Mouse (Mus musculus): ENCODE measurements at regions not wholly inside any gene's neighbourhood (a gene's known extent, or its start where the extent isn't known, plus 50 kb on each side); places are given as distances from the start of the nearest gene placed in this dataset.
A peak's percentile ranks its signal among the peaks of the same experiment; 100 is the strongest.

GRCm38 (mm10) chr10:14333344-14333743 lies 212.1 kb downstream of the Adgrg6 start:
- Histone ChIP-seq H3K4me1 (ENCODE audit: control insufficient read depth, insufficient read depth, low read length) (peaks cover 3% of the 10 kb centered on the region; the same call in 1 of the 2 replicates), H3K27me3 (ENCODE audit: control insufficient read depth, insufficient read depth, low read length) (no peaks in the 10 kb centered on the region), H3K36me3 (ENCODE audit: control insufficient read depth, insufficient read depth, low read length) (no peaks in the 10 kb centered on the region), H3K9me3 (ENCODE audit: control insufficient read depth, low read length) (no peaks in the 10 kb centered on the region), H3K4me3 (ENCODE audit: low read length) (no peak overlapping the region), H3K27ac (ENCODE audit: low read depth, low read length) (no peak overlapping the region), H3K4me2 (replicated peaks; ENCODE audit: low read depth, low read length) (no peak overlapping the region), H3K9ac (ENCODE audit: low read depth, low read length) (no peak overlapping the region)
- WGBS = 69% methylated on average over 4 of the region's 4 CpGs
- no peak for ATAC-seq (ENCODE audit: low FRiP score, low TSS enrichment)

GRCm38 (mm10) chr10:14332688-14333117 lies 212.8 kb downstream of the Adgrg6 start:
- Histone ChIP-seq H3K27me3 (ENCODE audit: control insufficient read depth, insufficient read depth, low read length) (no peaks in the 10 kb centered on the region), H3K27ac (ENCODE audit: low read depth, low read length) (no peak overlapping the region), H3K4me3 (ENCODE audit: low read length) (no peak overlapping the region), H3K9me3 (ENCODE audit: control insufficient read depth, low read length) (no peaks in the 10 kb centered on the region), H3K4me1 (ENCODE audit: control insufficient read depth, insufficient read depth, low read length) (peaks cover 3% of the 10 kb centered on the region; the same call in 1 of the 2 replicates), H3K4me2 (replicated peaks; ENCODE audit: low read depth, low read length) (no peak overlapping the region), H3K9ac (ENCODE audit: low read depth, low read length) (no peak overlapping the region), H3K36me3 (ENCODE audit: control insufficient read depth, insufficient read depth, low read length) (no peaks in the 10 kb centered on the region)
- WGBS = 29% methylated on average over 4 of the region's 4 CpGs
- 0 out of 2 replicates have a peak, but pooled peaks have one; percentile 35 for ATAC-seq (ENCODE audit: low FRiP score, low TSS enrichment)

GRCm38 (mm10) chr10:14328846-14329245 lies 216.6 kb downstream of the Adgrg6 start:
- Histone ChIP-seq H3K9me3 (ENCODE audit: control insufficient read depth, low read length) (no peaks in the 10 kb centered on the region), H3K27me3 (ENCODE audit: control insufficient read depth, insufficient read depth, low read length) (no peaks in the 10 kb centered on the region), H3K36me3 (ENCODE audit: control insufficient read depth, insufficient read depth, low read length) (no peaks in the 10 kb centered on the region), H3K27ac (ENCODE audit: low read depth, low read length) (no peak overlapping the region), H3K4me1 (ENCODE audit: control insufficient read depth, insufficient read depth, low read length) (peaks cover 3% of the 10 kb centered on the region; the same call in 1 of the 2 replicates), H3K9ac (ENCODE audit: low read depth, low read length) (no peak overlapping the region), H3K4me3 (ENCODE audit: low read length) (no peak overlapping the region), H3K4me2 (replicated peaks; ENCODE audit: low read depth, low read length) (no peak overlapping the region)
- WGBS = 68% methylated on average over 2 of the region's 2 CpGs
- no peak for ATAC-seq (ENCODE audit: low FRiP score, low TSS enrichment)

GRCm38 (mm10) chr10:14326229-14326628 lies 219.2 kb downstream of the Adgrg6 start:
- H3K4me1 ChIP-seq (ENCODE audit: control insufficient read depth, insufficient read depth, low read length) = no peaks in the 10 kb centered on the region
- H3K4me3 ChIP-seq (ENCODE audit: low read length) = no peak overlapping the region
- no peaks in the 10 kb centered on the region for H3K9me3 ChIP-seq (ENCODE audit: control insufficient read depth, low read length)
- no peak overlapping the region for H3K4me2 ChIP-seq (replicated peaks; ENCODE audit: low read depth, low read length)
- no peak overlapping the region for H3K27ac ChIP-seq (ENCODE audit: low read depth, low read length)
- 89% methylated on average over 6 of the region's 6 CpGs for WGBS
- no peaks in the 10 kb centered on the region for H3K27me3 ChIP-seq (ENCODE audit: control insufficient read depth, insufficient read depth, low read length)
- no peaks in the 10 kb centered on the region for H3K36me3 ChIP-seq (ENCODE audit: control insufficient read depth, insufficient read depth, low read length)
- H3K9ac ChIP-seq (ENCODE audit: low read depth, low read length) = no peak overlapping the region
- no peak for ATAC-seq (ENCODE audit: low FRiP score, low TSS enrichment)

- H3K4me3 ChIP-seq (ENCODE audit: low read length) = no peak overlapping the region
- H3K4me1 ChIP-seq (ENCODE audit: control insufficient read depth, insufficient read depth, low read length) = no peaks in the 10 kb centered on the region
- H3K9me3 ChIP-seq (ENCODE audit: control insufficient read depth, low read length) = no peaks in the 10 kb centered on the region
- ATAC-seq (ENCODE audit: low FRiP score, low TSS enrichment) = no peak
- WGBS = 8% methylated on average over 4 of the region's 4 CpGs
- no peaks in the 10 kb centered on the region for H3K27me3 ChIP-seq (ENCODE audit: control insufficient read depth, insufficient read depth, low read length)
- no peaks in the 10 kb centered on the region for H3K36me3 ChIP-seq (ENCODE audit: control insufficient read depth, insufficient read depth, low read length)
- H3K4me2 ChIP-seq (replicated peaks; ENCODE audit: low read depth, low read length) = no peak overlapping the region
- no peak overlapping the region for H3K27ac ChIP-seq (ENCODE audit: low read depth, low read length)
- H3K9ac ChIP-seq (ENCODE audit: low read depth, low read length) = no peak overlapping the region
Measured at GRCm38 (mm10) chr10:14321503-14321902, 224.0 kb downstream of the Adgrg6 start.

- Histone ChIP-seq H3K4me3 (ENCODE audit: low read length) (no peak overlapping the region), H3K9ac (ENCODE audit: low read depth, low read length) (no peak overlapping the region), H3K4me1 (ENCODE audit: control insufficient read depth, insufficient read depth, low read length) (no peaks in the 10 kb centered on the region), H3K36me3 (ENCODE audit: control insufficient read depth, insufficient read depth, low read length) (no peaks in the 10 kb centered on the region), H3K27ac (ENCODE audit: low read depth, low read length) (no peak overlapping the region), H3K4me2 (replicated peaks; ENCODE audit: low read depth, low read length) (no peak overlapping the region), H3K9me3 (ENCODE audit: control insufficient read depth, low read length) (no peaks in the 10 kb centered on the region), H3K27me3 (ENCODE audit: control insufficient read depth, insufficient read depth, low read length) (no peaks in the 10 kb centered on the region)
- ATAC-seq (ENCODE audit: low FRiP score, low TSS enrichment) = no peak
- WGBS = 91% methylated on average over 7 of the region's 7 CpGs
Measured at GRCm38 (mm10) chr10:14315232-14315631, 230.2 kb downstream of the Adgrg6 start.

- Histone ChIP-seq H3K9ac (ENCODE audit: low read depth, low read length) (no peak overlapping the region), H3K27ac (ENCODE audit: low read depth, low read length) (no peak overlapping the region), H3K27me3 (ENCODE audit: control insufficient read depth, insufficient read depth, low read length) (no peaks in the 10 kb centered on the region), H3K4me1 (ENCODE audit: control insufficient read depth, insufficient read depth, low read length) (no peaks in the 10 kb centered on the region), H3K4me2 (replicated peaks; ENCODE audit: low read depth, low read length) (no peak overlapping the region), H3K9me3 (ENCODE audit: control insufficient read depth, low read length) (no peaks in the 10 kb centered on the region), H3K36me3 (ENCODE audit: control insufficient read depth, insufficient read depth, low read length) (no peaks in the 10 kb centered on the region), H3K4me3 (ENCODE audit: low read length) (no peak overlapping the region)
- no peak for ATAC-seq (ENCODE audit: low FRiP score, low TSS enrichment)
- 39% methylated on average over 4 of the region's 4 CpGs for WGBS
Measured at GRCm38 (mm10) chr10:14314607-14315006, 230.9 kb downstream of the Adgrg6 start.

GRCm38 (mm10) chr10:14314004-14314581 lies 231.4 kb downstream of the Adgrg6 start:
- Histone ChIP-seq H3K27me3 (ENCODE audit: control insufficient read depth, insufficient read depth, low read length) (no peaks in the 10 kb centered on the region), H3K9ac (ENCODE audit: low read depth, low read length) (no peak overlapping the region), H3K4me2 (replicated peaks; ENCODE audit: low read depth, low read length) (no peak overlapping the region), H3K36me3 (ENCODE audit: control insufficient read depth, insufficient read depth, low read length) (no peaks in the 10 kb centered on the region), H3K4me3 (ENCODE audit: low read length) (no peak overlapping the region), H3K4me1 (ENCODE audit: control insufficient read depth, insufficient read depth, low read length) (no peaks in the 10 kb centered on the region), H3K9me3 (ENCODE audit: control insufficient read depth, low read length) (no peaks in the 10 kb centered on the region), H3K27ac (ENCODE audit: low read depth, low read length) (no peak overlapping the region)
- no peak for ATAC-seq (ENCODE audit: low FRiP score, low TSS enrichment)
- 80% methylated on average over 10 of the region's 10 CpGs for WGBS

- WGBS = 65% methylated on average over 4 of the region's 4 CpGs
- H3K9ac ChIP-seq (ENCODE audit: low read depth, low read length) = no peak overlapping the region
- ATAC-seq (ENCODE audit: low FRiP score, low TSS enrichment) = no peak
Measured at GRCm38 (mm10) chr10:14312959-14313358, 232.5 kb downstream of the Adgrg6 start.

More at GRCm38 (mm10) chr10:14312959-14313358, 232.5 kb downstream of the Adgrg6 start:
- no peak overlapping the region for H3K4me3 ChIP-seq (ENCODE audit: low read length)
- no peak overlapping the region for H3K27ac ChIP-seq (ENCODE audit: low read depth, low read length)
- H3K36me3 ChIP-seq (ENCODE audit: control insufficient read depth, insufficient read depth, low read length) = no peaks in the 10 kb centered on the region
- no peaks in the 10 kb centered on the region for H3K27me3 ChIP-seq (ENCODE audit: control insufficient read depth, insufficient read depth, low read length)
- no peaks in the 10 kb centered on the region for H3K4me1 ChIP-seq (ENCODE audit: control insufficient read depth, insufficient read depth, low read length)
- H3K4me2 ChIP-seq (replicated peaks; ENCODE audit: low read depth, low read length) = no peak overlapping the region
- H3K9me3 ChIP-seq (ENCODE audit: control insufficient read depth, low read length) = no peaks in the 10 kb centered on the region
